Mouse (Mus musculus) heart, adult 8-10 months (tissue): ENCODE results near the gene Nnat. TPM values are rescaled to one million over a fixed set of nuclear protein-coding genes. Genes with fewer than 3 reads are reported as not detected.
A peak's percentile ranks its signal among the peaks of the same experiment; 100 is the strongest.

ENCODE experiments used
- DNase-seq: peaks from one replicate; pipeline ENCODE4 v3.0.0; 2022; ENCODE audit warnings: low spot score
- microRNA-seq: library from miRNA; unstranded; fragments of <30 nt; microRNA quantifications from one replicate; pipeline ENCODE4 v1.2.0, GENCODE M21; 2022
- total RNA-seq, 4 experiments: library from RNA; stranded (reverse); gene quantifications; 2 replicates each; pipeline ENCODE4 v1.2.4; 2022

Gene Nnat
- total RNA-seq, 4 experiments from 2014 or later = 0.37 to 4.2 (median 1.5) TPM

GRCm38 (mm10) chr2:157605025-157605675, 45.3 kb downstream of the Nnat start:
- DNase-seq = peak; percentile 50

- no peak for DNase-seq
Observed at GRCm38 (mm10) chr2:157607542-157608236, 47.8 kb downstream of the Nnat start.

GRCm38 (mm10) chr2:157611735-157612134, 51.9 kb downstream of the Nnat start:
- DNase-seq = no peak

Small RNAs within 50 kb of the gene (microRNA-seq; reads per million reads assigned to microRNA genes)
- not detected for gene Gm23134

Other genes starting within 250 kb of the Nnat start
- not detected for gene Ghrh, start 212.6 kb upstream of the Nnat start, total RNA-seq
- gene Manbal, start 192.5 kb upstream of the Nnat start, total RNA-seq = 10 to 100 TPM; 19.6 to 24.3 (median 22.9) TPM
- 1 to 10 TPM; 3.2 to 4.9 (median 3.7) TPM for gene Src, start 141.6 kb upstream of the Nnat start, total RNA-seq
- 10 to 100 TPM; 48.1 to 54.0 (median 50.2) TPM for gene Blcap, start 11.2 kb downstream of the Nnat start, total RNA-seq
- 10 to 100 TPM in 2 of 4 experiments, 1 to 10 TPM in 2; 8.9 to 14.3 (median 10.1) TPM for gene Ctnnbl1, start 177.3 kb downstream of the Nnat start, total RNA-seq